Mouse (Mus musculus) kidney, adult 9 months (tissue): Measurements from ENCODE around the gene Gm20388.
A peak's percentile ranks its signal among the peaks of the same experiment; 100 is the strongest.

Source experiments
- DNase-seq: peaks from one replicate; pipeline ENCODE4 v3.0.0; 2022

Gene Gm20388

DNA sequence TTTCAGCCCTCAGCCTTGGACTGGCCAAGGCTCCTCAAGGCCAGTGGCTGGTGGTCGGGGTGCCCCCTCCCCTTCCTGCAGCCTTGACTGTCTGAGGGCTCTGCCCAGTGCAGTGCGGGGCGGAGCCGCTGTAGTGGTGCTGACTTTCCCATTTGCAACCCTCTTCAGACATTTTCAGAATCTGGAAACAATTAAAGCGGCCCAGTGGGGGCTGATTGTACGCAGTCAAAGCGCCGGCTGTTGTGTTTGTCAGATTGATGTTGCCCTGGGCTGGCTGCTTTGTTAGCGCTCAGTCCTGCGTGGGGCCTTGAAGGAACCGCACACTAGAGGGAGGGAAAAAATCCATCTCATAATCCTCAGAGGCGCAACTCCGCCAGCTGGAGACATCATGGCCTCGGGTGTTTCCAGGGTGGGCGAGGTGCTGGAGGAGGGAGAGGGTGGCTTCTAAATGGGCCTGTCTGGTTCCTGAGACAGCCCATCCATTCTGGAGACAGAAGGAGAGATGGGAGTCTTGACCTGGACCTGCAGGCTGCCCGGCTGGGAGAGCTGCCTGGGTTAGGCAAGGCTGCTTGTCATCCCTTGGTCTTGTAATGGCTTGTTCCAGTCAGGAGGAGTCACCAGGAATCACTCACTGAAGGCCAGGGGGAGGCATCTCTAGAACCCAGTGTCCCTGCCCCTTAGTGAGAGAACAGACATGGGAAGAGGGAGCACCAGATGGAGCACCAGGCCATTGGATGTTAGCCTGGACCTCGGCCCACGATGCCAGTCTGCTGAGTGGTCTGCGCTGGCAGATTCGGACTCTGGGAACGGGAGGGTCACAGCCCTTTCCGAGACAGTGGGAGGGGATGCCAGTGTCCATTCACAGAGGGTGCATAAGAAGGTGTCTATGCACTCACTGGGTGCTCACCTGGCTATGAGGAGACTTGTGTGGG, 388.2 kb downstream of the Gm20388 start:
- DNase-seq: no peak

DNA sequence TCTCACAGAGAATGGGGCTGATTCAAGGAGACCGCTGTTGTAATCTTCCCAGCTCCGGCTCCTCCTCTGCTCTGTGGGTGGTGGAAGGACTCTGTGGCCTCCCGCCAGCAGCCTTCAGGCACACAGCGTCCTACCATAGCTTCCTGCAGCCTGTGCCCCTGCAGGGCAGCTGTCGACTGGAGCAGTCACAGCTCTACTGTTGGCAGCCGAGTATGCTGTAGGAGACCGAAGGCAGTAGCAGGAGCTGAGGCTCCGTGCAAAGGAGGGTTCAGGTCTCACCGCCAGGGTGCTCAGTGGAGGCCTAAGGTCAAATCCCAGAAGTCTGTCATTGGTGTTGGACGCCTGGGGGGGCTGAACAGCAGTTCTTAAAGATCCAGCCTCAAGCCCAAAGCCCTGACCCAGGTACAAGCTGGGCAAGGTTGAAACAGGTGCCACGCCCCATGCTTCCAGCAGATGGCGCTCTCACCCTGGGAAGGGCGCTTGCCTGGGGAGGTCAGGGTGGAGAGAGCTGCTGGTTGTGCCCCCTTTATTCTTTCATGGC, 390.0 kb downstream of the Gm20388 start:
- DNase-seq: peak; percentile 62

DNA sequence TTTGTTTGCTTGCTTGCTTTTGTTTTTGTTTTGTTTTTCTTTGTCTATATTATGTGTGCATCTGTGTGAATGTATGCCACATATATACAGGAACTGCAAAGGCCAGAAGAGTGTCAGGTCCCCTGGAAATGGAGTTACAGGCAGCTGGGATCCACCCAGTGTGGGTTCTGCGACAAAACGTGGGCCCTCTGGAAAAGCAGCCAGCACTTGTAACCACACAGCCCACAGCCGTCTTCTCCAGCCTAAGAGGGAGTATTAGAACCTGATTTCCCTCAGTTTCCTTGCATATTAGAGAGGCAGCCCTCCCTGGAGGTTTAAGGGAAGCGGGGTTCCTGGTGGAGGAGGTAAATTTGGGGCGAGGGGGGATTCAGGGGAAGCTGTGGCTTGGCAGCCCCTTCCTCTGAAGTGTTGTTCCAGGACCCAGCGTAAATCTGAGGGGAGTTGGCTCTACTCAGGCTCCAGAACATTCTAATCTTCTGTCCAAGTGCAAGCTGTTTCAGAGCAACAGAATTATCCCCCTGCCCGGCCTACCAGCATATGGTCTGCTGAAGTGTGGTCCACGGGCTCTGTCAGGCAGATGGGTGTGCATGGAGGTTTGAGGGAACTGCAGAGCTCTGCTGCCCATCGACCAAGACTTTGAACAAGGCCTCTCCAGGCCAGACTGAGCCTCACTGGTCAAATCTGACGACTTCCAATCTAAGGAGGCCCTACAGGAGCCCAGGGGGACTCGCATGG, 392.5 kb downstream of the Gm20388 start:
- no peak for DNase-seq

DNA sequence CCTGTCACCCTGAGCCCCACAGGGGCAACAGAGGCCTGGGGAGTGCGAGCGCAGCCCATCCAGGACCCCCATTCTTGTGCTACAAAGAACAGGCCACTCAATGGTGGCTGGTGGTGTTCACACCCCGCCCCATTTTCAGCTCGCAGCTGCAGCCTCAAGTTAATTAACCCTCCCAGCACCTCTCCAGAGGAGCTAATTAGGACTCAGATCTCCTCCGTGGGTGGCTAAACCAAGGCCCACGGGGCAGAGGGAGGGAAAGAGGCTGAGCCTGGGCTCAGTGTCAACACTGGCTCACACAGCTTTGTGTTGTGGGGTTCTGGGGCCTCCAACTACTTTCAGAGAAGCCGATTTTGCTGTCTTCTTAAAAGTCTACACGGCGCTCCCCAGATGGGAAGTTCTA, 393.5 kb downstream of the Gm20388 start:
- DNase-seq: no peak

DNA sequence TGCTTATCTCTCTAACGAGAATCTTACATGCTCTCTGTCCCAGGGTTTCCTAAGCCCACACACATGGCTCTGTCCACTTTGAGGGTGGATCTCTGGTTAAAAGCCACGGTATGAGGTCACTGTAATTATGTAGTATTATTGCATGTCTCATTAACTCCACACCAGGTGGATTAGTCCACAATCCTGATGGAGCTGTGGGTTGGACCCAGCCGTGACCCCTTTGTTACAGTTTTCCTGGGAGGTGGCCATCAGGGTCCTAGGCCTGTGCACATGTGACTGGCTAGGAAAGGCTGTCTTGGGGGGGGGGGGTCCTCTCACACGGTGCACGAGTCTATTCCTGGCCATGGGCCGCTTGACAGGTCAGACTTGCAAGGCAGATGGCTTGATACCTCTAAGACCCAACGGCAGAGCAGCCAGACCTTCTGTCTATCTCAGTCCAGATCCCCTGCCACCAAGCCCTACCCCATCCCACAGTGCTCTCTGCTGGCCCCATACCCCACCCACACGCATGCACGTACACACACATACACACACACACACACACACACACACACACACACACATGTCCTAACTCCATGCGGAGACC, 395.3 kb downstream of the Gm20388 start:
- DNase-seq: no peak

DNA sequence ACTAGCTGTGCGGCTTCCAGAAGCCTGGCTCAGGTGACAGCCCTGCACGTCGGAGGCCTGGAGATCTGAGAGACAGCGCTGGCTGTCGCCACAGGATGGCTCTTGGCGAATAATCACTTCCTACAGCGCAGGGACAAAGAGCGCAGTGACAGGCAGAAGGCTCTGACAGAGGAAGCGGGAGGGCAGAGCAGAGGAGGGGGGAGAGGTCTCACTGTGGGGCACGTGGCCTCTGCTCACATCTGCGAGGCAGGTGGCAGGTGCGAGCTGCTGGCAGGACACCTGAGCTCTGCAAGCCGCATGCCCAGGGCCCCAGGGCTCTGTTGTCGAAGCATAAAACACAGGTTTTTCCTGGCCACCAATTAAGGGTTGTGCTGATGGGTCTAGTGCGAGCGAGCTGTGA, 396.5 kb downstream of the Gm20388 start:
- no peak for DNase-seq

DNA sequence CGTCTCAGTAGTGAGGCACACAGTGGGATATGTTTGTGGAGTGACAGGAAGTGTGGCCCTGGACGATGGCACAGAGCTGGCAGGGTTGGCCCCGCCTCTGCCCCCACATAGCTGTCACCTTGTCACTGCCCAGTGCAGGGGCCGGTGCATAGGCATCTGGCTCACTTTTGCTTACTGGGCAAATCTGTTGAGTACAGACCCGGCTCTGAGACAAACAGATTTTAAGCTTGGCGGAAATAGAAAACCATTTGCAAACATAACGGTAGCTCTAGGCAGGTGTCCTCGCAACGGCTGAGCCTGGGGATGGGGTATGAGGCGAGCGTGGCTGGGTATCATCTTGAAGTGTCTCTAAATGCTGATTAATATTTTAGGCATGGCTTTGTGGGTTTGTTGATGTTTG, 396.9 kb downstream of the Gm20388 start:
- no peak for DNase-seq

DNA sequence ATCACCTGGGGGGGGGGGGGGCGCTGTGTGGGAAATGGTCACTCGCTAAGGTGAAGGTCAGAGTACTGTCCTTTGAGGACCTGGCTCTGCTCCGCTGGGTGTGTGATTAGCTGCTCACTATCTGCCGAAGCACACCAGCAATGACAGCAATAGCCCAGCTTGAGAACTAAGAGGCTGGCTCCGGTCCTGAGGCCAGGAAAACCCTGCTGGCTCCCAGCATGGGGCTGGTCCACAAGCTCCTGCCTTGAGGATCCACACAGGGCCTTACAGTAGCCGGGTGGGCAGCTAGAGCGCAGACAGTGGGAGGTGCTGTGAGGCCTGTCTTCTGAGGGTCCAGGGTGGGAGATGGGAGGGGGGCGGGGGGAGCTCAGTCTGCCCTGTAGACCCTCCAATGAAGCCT, 397.5 kb downstream of the Gm20388 start:
- DNase-seq: no peak

DNA sequence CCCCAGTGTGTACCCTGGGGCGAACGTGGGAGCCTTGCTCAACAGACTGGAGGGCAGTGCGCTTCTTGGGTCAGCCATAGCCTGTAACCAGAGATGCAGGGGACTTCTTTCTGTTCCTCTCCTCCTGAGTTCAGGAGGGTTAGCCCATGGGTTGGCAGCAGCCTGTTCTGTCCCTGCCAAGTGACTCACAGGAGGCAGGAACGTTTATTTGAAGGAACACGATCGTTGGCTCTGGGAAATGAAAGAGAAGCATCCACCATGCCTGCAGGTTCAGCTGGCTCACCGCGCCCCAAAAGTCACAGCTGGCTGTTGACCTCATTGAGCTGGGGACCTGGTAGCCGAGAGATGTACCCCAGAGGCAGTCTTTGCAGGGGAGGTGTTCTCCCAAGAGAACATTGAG, 397.9 kb downstream of the Gm20388 start:
- no peak for DNase-seq

DNA sequence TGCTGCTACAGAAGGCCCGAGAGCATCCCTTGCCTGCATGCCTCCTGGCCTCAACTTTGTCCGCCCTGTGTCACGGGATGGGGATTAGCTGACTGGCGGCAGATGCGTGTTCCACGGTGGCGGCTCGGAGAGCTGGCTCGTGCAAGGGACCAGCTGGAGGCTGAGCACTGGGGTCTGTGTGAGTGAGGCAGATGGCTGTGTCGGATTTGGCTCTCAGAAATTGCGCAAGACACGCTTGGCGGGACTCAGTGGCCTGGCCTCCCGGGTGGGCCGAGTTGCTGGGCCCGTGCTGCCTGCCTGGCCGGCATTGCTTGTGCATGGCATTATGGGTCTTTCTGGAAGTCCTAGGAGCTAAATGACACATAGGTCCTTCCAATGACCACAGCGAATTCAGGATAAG, 398.7 kb downstream of the Gm20388 start:
- DNase-seq: no peak

DNA sequence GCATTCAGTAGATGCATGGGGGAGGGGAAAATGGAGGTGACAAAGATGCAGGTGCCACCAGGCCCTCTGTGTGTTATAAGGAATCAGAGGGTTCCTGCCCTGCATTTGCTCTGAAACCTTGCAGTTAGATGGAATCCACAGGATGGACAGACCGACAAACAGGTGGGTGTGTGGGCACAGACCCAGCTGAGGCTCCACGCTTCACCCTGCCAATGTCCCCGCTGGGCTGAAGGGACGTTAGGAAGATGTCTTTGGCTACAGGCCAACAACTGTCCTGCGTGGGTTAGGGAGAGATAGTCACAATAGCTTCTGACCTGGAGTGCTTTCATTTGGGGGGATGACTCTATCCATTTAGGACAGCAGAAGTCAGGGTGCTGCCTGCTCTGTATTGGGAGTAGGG, 399.4 kb downstream of the Gm20388 start:
- DNase-seq: no peak

DNA sequence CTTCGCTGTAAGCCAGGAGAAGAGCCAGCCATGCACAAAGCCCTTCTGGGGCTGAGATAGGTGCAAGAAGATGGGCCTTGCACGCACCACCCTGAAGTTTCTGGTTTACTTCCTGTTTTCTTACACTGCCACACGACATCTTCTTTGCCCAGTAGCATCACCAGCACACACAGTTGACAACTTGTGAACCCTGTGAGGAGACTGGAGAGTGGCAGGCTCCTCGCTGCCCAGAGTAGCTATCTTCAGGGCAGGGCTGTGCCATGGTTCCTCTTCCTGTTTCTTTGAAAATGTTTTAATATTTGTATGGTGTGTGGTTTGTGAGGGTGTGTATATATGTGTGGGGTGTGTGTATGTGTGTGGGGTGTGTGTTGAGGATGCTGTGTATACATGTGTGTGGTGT, 401.8 kb downstream of the Gm20388 start:
- DNase-seq: no peak

DNA sequence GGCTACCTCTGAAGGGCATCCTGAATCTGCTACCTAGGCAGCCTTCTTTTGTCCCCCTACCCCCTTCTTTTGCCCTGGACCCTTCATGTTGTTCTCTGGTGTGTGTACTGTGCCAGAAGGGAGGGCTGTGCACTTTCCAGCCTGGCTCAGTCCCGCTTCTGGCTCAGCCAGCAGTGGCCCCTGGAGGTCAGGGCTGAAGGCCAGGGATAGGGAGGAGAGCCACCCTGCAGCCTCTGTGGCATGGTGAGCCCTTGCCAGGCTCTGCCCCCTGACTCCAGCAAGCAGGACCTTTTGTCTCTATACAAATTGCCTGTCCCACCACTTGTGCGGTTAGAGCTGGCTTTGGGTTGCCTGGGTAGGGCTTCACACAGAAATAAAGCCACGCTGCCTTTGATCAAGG, 403.0 kb downstream of the Gm20388 start:
- DNase-seq: no peak

DNA sequence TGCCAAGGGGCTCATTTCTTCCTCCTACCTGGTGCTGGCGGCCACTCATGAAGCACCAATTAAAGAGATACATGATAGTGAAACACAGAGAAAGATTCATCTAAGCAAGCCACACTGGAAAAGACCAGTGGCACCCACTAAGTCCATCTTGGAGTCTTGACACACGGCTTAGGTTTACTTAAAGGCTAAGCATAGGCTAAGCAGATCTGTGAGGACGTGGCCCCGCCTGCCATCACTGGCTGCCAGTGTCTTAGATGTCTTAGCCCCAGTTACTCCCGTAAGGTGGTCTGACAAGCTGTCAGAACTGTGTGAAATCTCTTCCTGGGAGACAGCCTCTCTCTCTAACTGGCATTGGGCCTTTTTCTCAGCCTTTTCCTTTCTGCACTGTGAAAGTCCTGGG, 404.3 kb downstream of the Gm20388 start:
- DNase-seq: no peak

DNA sequence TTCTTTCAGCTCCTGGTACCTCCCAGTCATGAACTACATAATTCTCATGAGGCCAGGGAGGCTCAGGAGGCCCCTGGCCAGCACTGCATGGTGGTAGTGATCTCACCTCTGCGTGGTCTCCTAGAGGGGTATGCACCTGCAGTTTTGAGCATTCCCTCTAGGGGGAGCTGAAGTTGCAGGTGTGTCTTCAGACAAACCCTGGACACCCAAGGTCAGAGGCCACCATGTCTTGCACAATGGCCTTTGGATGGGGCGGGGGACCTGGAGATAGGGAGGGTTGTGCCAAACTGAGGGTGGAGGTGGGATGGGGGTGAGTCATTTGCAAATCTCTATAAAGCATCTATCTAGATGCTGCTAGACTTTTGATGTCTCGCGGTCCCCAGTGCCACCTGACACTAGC, 405.0 kb downstream of the Gm20388 start:
- no peak for DNase-seq

DNA sequence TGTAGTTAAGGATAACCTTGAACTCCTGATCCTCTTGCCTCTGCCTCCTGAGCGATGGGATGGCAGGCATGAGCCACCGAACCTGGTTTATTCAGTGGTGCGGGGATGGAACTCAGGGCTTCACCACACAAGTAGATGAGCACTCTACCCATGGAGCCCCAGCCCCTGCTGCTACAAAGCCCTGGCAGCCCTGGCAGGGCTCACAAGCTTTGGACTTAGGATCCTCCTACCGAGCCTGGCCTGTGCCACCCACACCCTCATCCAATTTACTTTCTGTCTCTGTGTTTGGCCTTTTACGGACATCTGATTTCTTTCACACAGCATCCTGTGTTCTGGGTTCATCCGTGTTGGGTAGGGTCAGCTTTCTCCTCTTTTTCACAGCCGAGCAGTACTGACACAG, 406.1 kb downstream of the Gm20388 start:
- DNase-seq: no peak

DNA sequence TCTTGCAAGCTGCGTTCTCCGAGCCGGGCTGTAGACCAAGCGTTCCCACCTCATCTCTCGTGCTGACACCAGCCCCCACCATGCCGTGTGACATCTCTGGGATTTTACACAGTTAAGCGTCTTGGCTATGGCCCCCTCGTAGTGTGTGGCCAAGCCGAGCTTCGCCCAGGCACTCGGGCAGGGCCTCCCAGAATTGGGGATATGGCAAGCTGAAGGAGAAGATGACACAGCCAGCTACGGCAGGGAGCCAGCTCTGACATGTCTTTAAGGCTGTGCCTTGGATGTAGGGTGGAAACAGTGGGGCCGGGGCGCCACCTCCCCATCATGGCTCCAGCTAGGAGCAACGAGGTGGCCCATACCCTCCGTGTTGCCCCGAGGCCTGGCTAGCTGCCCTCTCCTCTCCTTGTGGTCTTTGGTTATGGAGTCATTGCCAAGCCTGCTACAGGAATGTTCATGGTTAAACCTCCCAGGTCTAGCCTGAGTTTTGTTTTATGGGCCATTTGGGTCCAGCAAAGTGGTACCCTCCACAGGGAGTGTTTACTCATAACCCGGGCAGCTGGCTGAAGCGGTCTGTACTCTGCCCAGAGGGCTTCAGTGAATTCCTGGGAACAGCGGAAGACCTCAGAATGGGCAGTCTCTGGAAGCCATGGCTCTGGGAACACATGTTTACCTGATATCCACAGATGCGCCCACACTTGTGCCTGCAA, 406.6 kb downstream of the Gm20388 start:
- DNase-seq: no peak

DNA sequence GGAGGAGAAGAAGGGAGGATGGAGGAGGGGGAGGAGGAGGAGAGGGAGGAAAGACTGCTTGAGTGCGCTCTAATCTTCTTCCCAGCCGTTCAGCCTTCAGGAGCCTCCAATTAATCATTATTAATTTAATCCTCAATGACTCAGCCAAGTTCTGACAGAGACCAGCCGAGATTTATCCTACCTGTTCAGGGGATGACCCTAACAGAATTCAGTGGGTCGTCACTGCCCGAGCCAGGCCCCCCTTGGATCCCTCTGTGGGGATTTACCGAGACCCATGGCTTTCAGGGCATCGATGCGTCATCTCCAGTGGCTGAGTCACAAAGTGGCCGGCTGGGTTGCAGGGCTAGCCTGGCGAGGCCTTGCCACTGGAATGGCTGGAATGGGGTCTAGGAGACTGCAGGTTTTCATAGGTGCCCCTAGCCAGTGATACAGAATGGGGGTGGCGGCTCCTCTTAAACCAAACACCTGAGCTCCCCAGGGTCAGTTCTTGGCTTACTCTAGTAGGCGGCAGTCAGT, 407.9 kb downstream of the Gm20388 start:
- no peak for DNase-seq

DNA sequence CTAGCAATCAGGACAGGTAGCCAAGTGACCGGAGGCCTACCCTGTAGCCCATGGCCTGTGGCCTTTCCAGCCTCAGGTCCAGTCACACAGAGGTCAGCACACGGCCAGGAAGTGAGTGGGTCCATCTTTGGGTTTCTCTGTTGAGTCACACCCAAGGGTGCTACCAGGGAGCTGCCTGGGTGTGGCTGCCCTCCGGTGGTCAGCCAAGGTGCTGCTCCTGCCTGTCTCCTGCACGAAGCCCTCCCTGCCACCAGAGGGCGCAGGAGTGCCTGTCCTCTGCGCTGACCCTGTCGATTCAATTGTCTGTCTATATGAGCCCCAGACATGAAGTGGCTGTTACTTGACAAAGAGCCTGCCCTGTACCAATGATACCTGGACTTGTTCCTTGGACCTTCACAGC, 408.8 kb downstream of the Gm20388 start:
- DNase-seq: peak; percentile 76

DNA sequence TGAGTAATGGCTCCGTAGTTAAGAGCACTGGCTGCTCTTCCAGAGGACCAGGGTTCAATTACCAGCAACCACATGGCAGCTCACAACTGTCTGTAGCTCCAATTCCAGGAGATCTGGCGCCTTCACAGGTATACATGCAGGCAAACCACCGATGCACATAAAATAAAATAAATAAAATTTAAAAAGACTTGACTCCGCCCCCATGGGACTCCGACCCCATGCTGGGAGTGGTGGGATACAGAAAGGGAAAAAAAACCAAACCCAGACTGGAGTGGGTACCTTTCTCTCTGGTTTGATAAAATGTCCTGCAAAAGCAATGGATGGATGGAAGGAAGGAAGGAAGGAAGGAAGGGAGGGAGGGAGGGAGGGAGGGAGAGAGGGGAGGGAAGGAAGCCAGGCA, 409.5 kb downstream of the Gm20388 start:
- no peak for DNase-seq

DNA sequence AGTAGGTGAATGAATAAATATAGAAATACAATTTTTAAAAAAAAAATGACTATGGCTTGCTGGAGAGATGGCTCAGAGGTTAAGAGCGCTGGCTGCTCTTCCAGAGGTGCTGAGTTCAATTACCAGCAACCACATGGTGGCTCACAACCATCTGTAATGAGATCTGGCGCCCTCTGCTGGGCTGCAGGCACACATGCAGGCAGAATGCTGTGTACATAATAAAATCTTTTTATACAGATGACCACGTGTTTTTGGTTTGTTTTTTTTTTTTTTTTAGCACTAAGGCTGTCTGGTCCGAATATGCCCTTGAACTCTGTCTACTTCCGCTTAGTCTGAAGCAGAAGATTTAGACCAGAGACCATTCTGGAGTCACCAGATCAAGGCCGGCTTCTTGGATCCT, 411.1 kb downstream of the Gm20388 start:
- DNase-seq: no peak

DNA sequence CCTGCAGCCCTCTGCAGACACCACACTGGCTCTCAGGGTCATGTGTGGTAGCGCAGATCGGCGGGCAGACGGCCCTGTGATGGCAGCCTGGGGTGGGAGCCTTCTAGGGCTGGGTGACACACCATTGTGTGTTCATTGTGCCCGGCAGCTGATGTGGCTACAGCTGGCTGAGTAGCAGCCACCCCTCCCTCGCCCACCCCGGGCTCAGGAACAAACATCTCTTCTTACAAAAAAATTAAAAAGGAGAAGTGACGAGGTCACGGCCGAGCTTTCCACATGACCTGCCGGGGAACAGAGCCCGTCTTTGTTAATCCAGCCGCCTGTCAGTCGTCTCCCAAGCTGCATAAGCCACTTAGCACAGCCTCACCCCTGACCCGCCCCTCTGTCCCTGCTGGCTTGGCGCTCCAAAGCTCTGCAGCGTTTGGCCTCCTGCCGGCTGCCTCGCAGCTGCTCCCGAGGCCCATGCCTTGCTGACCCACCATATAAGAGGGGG, 412.4 kb downstream of the Gm20388 start:
- peak; percentile 42 for DNase-seq

DNA sequence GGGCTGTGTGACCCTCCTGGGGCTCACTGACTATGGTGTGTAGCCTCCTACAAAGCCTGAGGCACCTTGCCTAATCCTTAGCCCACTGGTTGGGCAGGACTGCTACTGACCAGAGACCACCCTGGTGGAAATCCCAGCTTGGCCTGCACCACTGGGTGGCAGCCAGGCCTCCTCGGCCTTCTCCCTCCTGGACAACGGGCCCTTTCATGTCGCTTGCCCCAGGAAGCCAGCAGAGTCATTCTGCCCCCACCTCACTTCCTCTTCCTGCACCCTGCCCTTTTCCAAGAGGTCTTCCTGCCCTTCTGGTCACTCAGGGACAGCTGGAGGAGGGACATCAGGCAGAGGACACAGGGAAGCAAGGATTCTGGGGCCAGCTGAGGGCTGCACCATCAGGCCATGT, 413.9 kb downstream of the Gm20388 start:
- DNase-seq: peak; percentile 59
